Mouse (Mus musculus): ENCODE data around the gene Map3k1. TPM values are rescaled to one million over a fixed set of nuclear protein-coding genes. Genes with fewer than 3 reads are reported as not detected.
"Not testable (repeated sequence)": the region's sequence is repeated elsewhere in the genome, so short reads cannot be mapped to it uniquely, and the experiment has no call there.

Map3k1 gene
- total RNA-seq, 1 experiment from 2014 or later, result 60.4 TPM

- DNase-seq, result peak; percentile 17
These were observed 64.4 kb downstream of the Map3k1 start for GRCm38 (mm10) chr13:111744233-111745000.

DNA sequence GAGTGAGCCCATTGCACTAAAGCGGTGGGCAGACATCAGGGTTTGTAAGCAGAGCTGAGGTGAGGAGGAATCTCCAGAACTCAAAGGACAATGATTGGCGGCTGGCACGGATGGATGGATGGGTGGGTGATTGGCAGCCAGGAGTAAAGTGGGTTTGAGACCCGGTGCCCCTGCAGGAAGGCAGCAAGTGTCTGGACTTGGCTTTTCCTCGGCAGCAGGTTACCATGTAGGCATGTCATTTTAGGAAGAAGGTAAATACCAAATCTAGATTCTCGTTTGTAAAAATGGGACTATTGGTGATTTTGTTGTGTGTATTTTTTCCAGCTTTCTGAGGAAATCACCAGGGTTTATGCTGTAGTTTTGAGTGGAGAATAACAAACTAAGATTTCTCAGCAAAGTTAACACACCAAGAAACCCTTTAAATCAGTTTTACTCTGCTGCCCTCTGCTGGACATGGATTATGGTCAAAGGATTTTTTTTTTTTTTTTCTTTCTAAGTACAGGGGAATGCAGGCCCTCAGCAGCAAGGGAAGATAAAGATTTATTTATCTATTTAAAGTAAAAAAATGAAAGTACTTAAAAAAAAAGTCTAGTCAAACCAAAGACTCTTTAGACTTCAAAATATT is 66.7 kb downstream of the Map3k1 start:
- peak; percentile 73 for DNase-seq

GRCm38 (mm10) chr13:111741204-111741990 is 67.4 kb downstream of the Map3k1 start:
- DNase-seq, result no peak

DNA sequence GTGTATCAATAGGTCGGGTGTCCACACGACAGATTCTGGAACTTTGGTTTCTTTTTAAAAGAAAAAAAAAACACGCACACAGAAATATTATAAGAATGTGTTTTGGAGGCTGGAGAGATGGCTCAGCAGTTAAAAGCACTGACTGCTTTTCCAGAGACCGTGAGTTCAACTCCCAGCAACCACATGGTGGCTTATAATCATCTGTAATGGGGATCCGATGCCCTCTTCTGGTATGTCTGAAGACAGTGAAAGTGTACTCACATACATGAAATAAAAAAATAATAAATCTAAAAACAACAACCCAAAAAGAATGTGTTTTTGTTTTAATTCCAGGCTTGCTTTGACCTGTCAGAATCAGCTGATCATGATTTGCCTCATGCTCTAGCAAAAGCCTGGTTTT is 81.9 kb downstream of the Map3k1 start:
- DNase-seq, result no peak

- peak; percentile 99 for DNase-seq
These were observed 83.4 kb downstream of the Map3k1 start for GRCm38 (mm10) chr13:111725165-111726077.

- DNase-seq, result no peak
These were observed 84.0 kb downstream of the Map3k1 start for GRCm38 (mm10) chr13:111724811-111725164.

- no peak for DNase-seq
These were observed 89.1 kb downstream of the Map3k1 start for GRCm38 (mm10) chr13:111719726-111720125.

GRCm38 (mm10) chr13:111710531-111710930 is 98.3 kb downstream of the Map3k1 start:
- peak; percentile 31 for DNase-seq

- DNase-seq, result not testable (repeated sequence)
These were observed 104.8 kb downstream of the Map3k1 start for GRCm38 (mm10) chr13:111703952-111704351.

DNA sequence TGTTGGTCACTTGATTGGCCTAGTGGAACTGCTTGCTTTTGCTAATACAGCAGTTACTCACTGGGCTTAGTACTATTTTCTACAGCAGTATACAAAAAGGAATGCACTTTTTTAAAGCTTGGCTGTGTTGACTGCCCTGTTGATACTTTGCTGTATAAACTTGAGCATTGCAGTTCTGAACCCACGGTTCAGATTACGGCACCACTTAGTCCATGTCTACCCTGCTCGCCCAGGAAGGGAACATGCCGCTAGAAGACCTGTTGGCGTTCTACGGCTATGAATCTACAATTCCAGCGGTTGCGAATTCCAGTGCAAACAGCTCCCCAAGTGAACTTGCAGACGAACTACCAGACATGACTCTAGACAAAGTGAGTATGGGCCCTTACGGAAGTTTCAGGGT is 105.4 kb downstream of the Map3k1 start:
- no peak for DNase-seq

Other genes with a start within 250 kb of the Map3k1 start
- gene Gm10198, start 216.2 kb downstream of the Map3k1 start, total RNA-seq (2021), result not detected in 2 replicates
- 39.7 and 39.8 TPM in 2 replicates for gene Mier3, start 128.0 kb downstream of the Map3k1 start, total RNA-seq (2021)